Mouse (Mus musculus): Measurements from ENCODE around the gene Mllt3.

GRCm38 (mm10) chr4:88022623-88023022 lies 10.5 kb downstream of the Mllt3 start:
- no peak for TF ChIP-seq FLI1 (IDR thresholded peaks at IDR 0.05; ENCODE audit: low read length)
- TF ChIP-seq GATA1 (IDR thresholded peaks at IDR 0.05; ENCODE audit: borderline replicate concordance, low read length) = no peak

Data from megakaryocyte, embryonic 14.5 days (primary cell).